Mouse (Mus musculus) testis, adult 2 months (tissue): ENCODE measurements around the gene Cstf1.

Source experiments
- CTCF ChIP-seq: fragments of 200-500 bp; IDR thresholded peaks from 2 replicates; pipeline ENCODE4 v1.5.1; 2012; ENCODE audit warnings: low read depth, mild to moderate bottlenecking, inconsistent platforms, low read length, moderate library complexity; ENCODE audit not compliant: control insufficient read depth, insufficient read depth, insufficient replicate concordance
- POLR2A ChIP-seq: fragments of 200-500 bp; IDR thresholded peaks from 2 replicates; pipeline ENCODE4 v1.6.1; 2012; ENCODE audit warnings: low read depth, mild to moderate bottlenecking, inconsistent platforms, low read length, moderate library complexity; ENCODE audit not compliant: control insufficient read depth

- TF ChIP-seq POLR2A (no peak), CTCF (no peak)
Observed at GRCm38 (mm10) chr2:172394671-172395070, 24.2 kb downstream of the Cstf1 start.
